Mouse (Mus musculus): ENCODE results near the gene Ciita.

Gene Ciita

DNA sequence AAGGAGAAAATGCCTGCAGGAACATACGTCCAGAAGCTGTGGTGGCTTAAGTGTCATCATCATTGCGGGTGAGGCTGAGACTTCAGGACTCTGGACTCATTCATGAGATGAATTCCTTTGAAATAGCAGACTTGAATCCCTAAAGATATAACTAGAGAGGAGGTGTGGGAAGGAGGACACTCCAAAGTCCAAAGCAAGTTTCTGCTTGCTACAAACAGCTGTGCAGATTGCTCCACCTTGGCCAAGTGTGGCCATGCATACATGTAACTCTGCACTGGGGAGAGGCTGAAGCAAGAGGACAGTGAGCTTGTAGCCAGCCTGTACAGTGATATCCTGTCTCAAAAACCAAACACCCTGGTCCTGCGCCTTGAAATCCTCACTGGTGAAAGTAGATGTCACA lies 7.9 kb upstream of the Ciita start:
- no peak for DNase-seq (ENCODE audit: low read depth, low spot score)

DNA sequence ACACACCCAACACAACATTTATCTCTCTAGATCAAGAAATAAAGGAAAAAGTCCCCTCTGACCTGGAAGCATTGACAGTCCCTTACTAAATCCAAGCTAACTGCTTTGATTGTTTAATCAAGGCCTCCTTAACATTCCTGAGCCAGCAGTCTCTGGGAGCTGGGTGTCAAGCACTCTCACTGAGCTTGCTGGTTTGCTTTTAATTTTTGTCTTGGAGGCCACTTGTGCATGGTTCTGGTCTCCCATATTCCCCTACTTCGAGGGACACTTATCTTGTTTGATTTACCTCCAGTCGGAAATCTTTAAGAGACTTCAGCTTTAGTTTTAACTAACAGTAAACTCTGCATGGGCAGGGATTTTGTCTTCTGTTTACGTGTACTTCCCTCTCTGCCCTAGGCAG lies 4.9 kb upstream of the Ciita start:
- DNase-seq (ENCODE audit: low read depth, low spot score) = no peak

DNA sequence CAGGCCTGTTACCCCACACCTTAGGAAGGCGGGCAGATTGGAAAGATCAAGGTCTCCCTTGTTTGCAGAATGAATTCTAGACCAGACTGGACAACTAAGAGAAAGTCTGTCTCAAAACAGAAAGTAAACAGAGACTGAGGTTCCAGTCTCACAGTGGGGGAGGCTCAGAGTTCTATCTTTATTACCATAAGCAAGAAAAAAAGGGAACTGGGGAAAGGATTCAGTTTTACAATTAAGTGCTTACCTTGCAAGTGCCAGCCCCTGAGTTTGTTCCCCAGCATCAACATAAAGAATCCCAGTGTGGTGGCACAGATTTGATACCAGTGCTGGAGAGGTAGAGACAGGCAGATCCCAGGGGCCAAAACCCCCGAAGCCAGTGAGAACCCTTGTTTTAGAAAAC lies 3.9 kb upstream of the Ciita start:
- DNase-seq (ENCODE audit: low read depth, low spot score) = no peak

DNA sequence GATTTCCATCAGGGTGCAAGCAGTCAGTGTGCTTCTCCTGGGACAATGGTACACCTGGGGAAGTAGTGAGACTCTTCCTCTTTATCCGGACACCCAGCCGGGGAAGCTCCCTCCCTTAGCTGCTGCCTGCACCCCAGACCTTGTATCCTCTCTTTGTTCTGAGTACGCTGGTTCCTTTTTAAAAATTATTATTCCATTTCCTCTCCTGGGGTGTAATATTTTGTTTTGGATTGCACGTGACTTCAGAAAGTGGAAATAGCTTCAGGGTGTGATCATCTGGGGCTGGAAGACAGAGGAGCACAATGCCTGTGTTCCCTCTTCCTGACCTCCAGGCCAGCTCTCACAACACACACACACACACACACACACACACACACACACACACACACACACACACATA lies 2.5 kb downstream of the Ciita start:
- DNase-seq (ENCODE audit: low read depth, low spot score) = no peak

DNA sequence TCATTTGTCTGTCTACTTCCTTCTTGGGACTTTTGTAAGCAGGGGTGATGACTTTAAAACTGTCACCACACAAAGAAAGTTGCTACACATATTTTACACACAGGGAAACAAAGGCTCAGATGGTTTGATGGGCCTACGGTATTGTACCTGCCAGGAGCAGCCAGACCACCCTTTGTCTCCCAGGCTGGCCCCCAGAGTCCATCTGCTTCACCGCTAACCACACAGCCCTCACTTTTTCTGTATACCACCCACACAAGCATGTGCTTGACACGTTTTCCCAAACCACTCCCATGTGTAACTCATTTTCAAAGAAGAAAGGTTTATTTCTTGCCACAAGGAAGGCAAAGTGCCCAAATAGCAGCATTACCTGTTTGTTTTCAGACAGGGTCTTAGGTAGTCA lies 7.1 kb downstream of the Ciita start:
- no peak for DNase-seq (ENCODE audit: low read depth, low spot score)

DNA sequence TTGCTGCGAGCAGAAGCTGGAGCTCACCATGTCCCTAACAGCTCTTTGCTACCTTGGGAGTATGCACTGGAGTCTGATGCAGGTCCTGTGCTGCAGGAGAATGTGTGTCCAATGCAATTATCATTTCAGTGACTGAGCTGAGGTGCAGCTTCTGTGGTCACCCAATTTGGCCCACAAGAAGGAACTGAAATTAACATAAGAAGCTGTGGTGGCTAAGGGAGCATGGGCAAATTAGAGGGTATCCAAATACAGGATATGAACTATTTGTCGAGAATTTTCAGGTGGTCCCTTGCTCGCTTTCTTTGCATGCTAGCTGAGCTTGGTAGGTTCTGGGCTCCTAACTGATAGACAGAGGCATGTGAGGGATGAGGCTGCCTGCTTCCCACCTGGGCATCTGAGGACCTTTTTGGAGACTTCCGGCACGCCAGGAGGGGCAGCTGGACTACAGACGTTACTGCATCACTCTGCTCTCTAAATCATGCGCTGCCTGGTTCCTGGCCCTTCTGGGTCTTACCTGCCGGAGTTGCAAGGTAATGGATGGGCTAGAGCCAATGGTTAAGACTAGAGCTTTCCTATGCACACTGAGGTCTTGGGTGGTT lies 8.1 kb downstream of the Ciita start:
- no peak for DNase-seq (ENCODE audit: low read depth, low spot score)

DNA sequence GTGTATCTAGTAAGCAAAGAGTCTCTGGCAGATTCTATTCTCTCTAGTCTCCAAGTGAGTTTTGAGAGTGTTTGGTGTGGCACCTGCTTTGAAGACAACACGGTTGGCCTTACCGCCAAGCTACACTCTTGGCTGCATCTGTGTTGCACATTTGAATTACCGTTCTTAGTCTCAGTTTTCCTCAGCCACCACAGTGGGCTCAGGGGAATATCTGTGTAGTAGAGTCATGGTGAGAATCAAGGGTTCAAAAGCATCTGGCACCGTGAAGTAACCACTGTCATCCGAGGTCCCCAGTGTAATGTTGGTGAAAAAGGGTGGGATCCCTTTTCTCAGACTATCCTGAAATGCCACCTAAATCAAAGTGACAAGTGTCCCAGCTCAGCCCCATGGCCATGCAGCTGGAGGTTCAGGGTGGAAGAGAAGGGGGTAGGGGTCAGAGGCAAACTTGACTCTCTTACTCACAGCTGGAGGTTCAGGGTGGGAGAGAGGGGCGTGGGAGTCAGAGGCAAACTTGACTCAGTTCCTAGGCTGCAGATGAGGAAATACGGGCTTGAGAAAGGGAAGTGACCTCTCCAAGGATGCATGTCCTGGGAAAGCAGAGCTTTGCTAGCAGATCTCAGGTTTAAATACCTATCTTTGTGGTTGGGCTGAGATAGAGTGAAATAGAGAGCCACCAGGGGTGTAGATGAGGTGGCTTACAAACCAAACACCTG lies 9.1 kb downstream of the Ciita start:
- no peak for DNase-seq (ENCODE audit: low read depth, low spot score)

DNA sequence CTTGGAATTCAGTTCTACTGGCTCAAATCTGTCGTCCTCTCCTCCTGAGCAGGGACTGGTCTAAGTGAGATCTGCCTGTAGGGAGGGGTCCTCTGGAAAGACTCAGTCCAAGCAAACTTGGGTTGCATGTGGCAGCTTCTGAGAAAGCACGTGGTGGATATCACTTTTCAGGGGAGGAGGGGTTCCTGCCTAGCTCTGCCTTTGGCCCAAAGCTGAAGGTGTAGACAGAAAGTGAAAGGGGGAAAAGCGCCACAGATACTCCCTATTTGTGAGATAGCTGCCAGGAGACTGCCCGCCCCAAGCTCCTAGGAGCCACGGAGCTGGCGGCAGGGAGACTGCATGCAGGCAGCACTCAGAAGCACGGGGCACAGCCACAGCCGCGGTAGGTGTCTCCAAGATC lies 9.6 kb downstream of the Ciita start:
- no peak for DNase-seq (ENCODE audit: low read depth, low spot score)

DNA sequence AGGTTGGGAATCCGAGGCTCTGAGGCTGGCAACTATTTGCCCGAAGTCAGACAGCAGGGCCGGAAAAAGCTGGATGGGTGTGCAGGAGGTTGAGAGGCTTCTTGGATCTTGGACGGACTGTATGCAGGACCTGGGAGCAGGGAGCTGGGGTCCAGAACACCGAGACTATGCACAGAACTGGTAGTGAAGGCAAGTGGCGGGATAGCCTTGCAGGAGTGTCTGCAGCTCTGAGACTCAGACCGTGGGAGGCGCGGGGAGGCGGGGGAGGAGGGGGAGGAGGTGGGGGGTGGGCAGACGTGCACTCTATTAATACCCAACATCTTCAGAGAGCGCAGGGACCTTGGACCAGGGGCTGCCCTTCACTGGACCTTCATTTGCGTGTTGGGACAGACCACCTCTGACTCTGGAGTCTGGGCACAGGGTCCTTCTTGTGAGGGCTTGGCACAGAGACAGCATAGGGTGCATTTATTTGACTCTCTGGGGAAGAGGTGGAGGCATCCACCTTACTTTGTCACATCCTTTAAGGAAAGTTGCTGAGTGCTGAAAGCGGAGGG lies 10.1 kb downstream of the Ciita start:
- no peak for DNase-seq (ENCODE audit: low read depth, low spot score)

DNA sequence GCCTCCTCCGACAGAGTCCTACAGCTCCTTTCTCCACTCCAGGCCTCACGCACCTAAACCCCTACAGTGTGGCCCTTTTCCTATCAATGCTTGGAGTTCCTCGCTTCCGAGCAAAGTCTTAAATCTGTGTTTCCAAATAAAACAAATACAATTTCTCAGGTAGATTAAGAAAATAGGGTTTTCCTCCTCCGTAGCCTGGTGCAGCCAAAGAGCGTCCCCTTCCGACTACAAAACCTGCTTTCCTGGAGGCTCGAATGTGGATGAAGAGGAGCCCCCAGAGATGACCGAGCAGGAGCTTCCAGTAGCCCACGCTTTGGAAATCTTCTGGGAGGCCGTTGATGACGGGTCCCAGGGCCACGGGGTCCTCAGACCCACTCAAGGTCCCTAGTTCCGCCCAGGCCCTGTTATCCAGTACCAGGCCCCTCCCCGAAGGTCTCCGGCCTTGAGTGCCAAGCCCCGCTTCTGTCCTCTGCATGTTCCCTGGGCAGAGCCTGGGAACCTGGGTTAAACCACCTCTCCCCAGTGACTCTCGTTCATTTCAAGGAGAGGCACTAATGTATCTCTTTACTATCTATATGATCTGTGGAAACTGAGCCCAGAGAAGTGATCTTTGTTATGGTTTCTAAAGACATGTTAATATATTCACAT lies 10.8 kb downstream of the Ciita start:
- no peak for DNase-seq (ENCODE audit: low read depth, low spot score)

DNA sequence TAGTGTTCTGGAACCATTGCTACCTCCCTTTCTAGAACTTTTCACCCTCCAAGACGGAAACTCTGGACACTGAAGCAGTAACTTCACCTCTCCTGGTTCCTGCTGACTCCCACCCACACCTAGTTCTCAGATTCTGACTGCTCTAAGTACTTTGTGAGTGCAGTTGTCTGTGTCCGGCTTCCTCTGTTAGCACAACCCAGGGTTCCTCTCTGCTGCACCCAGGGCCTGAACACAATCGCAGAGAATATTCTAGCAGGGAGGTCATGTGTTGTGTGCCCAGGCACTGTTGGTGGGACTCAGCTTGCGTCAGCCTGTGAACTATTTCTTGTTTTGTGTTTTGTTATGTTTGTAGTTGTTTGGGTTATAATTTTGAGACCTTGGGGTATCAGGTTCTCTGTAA lies 11.9 kb downstream of the Ciita start:
- no peak for DNase-seq (ENCODE audit: low read depth, low spot score)

DNA sequence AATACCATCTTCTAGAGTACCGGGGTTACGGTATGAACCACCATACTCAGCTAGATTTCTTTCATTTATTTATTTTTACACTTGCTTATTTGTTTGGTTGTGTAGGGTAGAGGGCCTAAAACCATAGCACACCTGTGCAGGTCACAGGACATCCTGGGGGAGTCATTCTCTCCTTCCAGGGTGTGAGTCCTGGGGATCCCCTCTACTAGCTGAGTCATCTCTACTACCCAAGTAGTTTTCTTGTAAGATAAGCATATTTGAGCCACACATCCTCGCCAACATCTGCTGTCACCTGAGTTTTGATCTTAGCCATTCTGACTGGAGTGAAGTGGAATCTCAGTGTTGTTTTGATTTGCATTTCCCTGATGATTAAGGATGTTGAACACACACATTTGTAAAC lies 12.7 kb downstream of the Ciita start:
- DNase-seq (ENCODE audit: low read depth, low spot score) = no peak

DNA sequence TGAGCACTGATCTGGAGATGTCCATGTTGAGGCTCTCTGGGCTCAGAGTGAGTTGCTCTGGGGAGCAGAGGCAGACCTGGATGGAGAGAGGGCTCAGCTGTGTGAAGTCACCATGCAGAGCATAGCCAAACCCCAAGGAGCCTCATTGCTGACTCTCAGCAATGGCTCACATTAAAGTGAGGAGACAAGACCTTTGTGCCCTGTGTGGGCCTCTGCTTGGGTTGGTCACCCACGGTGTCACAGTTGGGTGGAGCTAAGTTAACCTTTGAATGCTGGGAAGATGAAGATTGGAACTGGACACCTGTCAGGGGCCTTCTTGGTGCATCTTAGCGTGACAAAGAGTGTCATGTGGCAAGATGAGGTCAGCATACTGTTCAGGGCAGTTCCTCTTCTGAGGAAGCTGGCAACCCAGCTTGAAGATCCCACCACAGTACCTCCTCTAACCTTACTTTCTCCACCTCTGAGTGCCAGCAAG lies 16.0 kb downstream of the Ciita start:
- DNase-seq (ENCODE audit: low read depth, low spot score) = no peak

DNA sequence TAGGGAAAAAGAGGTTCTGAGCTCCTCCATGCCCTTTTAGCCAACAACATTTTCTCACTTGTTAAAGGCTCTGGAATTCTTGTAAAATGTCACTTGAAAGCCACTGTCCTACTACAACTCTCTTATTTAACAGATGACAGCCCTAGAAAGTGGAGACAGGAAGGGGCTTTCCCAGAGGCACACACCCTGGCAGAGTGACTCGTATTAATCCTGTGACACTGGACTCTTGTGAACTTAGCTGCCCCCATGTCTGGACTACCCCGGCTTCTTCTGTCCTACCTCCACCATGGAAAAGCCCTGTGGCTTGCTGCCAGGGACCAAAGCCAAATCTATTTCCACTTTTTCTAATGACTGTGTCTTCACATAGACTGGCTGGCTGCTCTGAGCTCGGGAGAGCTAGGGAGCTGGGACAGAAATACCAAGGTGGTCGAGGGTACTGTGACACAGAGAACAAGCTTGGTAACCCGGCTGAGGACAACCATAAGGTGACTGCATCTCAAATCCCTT lies 18.3 kb downstream of the Ciita start:
- DNase-seq (ENCODE audit: low read depth, low spot score) = no peak

DNA sequence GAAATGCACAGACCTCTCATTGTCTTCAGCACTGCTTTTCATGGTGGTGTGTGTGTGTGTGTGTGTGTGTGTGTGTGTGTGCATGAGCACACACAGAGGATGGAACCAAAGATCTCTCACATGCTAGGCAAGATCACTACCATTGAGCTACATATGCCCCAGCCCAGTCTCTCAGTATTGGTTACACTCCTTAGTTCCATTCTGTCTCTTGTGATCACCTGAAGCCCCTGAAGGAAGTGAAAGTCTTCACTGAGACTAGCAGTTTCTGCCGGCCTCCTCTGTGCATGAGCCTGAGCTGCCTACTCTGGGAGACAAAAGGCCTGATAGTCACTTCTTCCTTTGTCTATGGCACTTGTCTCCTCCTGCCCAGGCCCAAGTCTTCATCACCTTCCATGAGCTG lies 19.3 kb downstream of the Ciita start:
- no peak for DNase-seq (ENCODE audit: low read depth, low spot score)

DNA sequence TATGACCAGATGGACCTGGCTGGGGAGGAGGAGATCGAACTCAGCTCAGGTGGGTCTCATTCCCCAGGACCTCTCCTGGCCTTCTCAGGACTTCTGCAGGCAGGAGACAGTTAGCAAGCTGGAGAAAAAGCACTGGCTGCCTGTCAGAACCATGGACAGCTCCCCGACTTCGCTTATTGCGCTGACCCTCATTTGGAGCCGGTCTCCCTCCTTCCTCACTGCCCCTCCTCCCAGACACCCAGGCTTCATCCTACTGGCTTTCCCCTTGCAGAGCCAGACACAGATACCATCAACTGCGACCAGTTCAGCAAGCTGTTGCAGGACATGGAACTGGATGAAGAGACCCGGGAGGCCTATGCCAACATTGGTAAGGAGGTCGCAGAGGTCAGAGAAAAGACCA lies 22.0 kb downstream of the Ciita start:
- peak; percentile 84 for DNase-seq (ENCODE audit: low read depth, low spot score)

DNA sequence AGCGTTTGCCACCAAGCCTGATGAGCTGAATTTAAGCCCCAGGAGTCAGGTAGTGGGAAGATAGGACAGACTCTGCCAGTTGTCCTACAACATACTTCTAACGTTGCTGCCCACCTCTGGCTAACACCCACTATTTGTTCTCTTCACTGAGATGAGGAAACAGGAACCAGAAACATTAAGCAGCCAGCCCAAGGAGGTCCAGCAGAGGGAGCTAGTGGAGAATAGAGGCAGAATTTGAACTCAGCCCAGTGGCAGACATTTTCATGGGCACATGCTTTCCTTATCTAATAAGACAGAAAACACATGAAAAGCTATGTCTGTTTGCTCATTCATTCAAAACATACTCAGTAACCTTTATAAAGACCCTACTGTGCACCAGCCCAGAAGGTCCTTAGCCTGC lies 23.2 kb downstream of the Ciita start:
- DNase-seq (ENCODE audit: low read depth, low spot score) = no peak

DNA sequence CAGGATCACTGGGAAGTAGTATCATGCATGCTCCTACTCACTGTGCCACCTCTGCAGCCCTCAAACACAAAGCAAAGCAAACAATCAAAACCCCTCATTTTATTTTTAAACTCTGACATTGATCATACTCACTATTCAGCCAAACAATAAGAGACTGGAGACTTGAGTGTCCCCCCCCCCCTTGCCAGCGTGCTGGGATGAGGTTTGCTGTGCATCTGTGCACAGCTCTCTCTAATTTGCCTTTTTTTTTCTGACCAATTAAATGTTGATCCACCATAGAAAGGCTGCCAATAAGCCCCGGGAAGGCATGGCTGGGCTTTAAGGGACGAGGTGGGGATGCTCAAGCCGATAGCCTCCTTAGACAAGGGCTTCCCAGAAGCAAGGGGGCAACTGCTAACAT lies 27.6 kb downstream of the Ciita start:
- no peak for DNase-seq (ENCODE audit: low read depth, low spot score)

DNA sequence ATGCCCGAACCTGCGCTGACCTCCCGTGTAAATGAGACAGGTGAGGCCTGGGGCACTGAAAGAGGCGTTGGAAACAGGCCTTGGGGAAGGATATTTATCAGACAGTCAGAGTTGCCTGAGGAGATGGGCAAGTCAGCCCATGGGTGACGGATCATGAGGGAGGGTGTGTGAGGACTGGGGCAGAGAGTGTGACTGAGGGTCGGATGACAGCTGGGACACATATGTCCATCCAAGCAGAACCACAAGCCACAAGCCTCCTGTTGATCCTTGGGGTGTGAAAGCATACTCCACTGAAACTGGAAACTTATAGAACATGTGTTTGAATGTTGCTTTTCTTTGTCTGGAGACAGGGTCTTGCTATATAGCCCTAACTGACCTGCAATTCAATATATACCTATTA lies 28.8 kb downstream of the Ciita start:
- DNase-seq (ENCODE audit: low read depth, low spot score) = no peak

DNA sequence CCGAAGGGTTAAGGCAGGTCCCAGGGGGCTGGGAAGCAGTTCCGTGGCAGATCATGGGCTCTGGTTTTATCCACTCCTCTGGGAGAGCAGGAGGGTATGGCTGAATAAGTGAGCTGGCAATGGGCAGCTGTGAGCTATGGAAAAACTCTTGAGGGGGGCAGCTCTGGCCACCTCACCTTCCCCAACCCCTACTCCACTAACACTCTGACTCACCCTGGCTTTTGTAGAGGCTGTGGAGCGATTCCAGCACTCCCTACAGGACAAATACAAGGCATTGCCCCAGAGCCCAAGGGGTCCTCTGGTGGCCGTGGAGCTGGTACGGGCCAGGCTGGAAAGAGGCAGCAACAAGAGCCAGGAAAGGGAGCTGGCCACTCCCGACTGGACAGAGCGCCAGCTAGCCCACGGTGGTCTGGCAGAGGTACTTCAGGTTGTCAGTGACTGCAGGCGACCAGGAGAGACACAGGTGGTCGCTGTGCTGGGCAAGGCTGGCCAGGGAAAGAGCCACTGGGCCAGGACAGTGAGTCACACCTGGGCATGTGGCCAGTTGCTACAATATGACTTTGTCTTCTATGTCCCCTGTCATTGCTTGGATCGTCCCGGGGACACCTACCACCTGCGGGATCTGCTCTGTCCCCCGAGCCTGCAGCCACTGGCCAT lies 30.7 kb downstream of the Ciita start:
- DNase-seq (ENCODE audit: low read depth, low spot score) = no peak

DNA sequence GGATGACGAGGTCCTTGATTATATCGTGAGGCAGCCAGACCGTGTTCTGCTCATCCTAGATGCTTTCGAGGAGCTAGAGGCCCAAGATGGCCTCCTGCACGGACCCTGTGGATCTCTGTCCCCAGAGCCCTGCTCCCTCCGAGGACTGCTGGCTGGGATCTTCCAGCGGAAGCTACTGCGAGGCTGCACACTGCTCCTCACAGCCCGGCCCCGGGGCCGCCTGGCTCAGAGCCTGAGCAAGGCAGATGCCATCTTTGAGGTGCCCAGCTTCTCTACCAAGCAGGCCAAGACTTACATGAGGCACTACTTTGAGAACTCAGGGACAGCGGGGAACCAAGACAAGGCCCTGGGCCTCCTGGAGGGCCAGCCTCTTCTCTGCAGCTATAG lies 31.3 kb downstream of the Ciita start:
- no peak for DNase-seq (ENCODE audit: low read depth, low spot score)

DNA sequence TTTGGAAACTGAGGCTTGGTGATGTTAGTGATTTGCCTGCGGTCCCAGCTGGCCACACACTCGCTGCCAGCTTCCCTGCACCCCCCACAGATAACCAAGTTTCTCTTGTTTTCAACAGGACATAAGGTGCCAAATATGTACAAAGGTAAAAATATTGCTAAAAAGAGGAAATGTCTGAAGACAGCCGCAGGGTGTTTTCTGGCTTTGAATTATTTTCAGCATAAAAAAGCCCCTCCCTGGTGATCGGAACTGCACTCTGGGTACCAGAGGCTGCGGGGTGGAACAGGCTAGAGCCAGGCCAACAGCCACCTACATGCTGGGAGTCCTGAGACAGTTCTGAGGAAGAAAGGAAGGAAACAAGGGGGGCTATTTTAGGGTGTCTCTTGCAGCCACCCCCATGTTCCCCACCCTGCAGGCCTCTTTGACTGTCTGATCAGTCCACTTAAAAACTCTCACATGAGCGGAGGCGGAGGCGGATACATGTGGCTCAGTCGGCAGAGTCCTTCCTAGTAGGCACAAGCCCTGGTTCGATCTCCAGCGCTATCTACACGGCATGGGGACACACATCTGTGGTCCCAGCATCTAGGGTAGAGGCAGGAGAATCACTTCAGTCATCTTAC lies 36.2 kb downstream of the Ciita start:
- DNase-seq (ENCODE audit: low read depth, low spot score) = no peak
